Mouse (Mus musculus) thymus, adult 2 months (tissue): ENCODE data around the gene Abl1.

Source experiments
- CTCF ChIP-seq: fragments of 200-500 bp; IDR thresholded peaks from 2 replicates; pipeline ENCODE4 v1.5.1; 2012; ENCODE audit warnings: mild to moderate bottlenecking, control low read depth, low read length, moderate library complexity, borderline replicate concordance; ENCODE audit not compliant: control insufficient read depth, poor library complexity, insufficient read depth; ENCODE audit errors: extremely low read depth
- POLR2A ChIP-seq: fragments of 200-500 bp; IDR thresholded peaks from 2 replicates; pipeline ENCODE4 v1.6.1; 2012; ENCODE audit warnings: mild to moderate bottlenecking, low read length, control low read depth, moderate library complexity; ENCODE audit not compliant: control insufficient read depth, poor library complexity, insufficient read depth; ENCODE audit errors: extremely low read depth

DNA sequence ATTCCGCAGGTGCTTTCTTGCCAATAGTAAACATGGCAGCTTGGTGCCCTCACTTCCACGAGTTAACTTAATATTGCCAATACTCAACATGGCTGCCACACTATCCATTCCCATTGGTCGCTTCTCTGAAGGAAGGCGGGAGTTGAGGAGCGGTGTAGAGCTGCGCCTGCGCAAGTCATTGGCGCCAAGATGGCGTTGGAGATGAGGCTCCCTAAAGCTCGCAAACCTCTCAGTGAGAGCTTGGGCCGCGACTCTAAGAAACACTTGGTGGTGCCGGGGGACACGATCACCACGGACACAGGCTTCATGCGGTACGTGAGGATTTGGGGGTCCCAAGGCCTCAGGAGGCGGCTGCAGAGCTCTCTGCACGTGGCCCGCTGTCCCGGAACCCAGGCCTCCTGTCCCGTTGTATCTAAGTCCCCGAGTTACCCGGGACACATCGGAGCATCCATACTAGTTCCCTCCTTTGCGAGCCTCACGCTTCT lies 17.6 kb upstream of the Abl1 start, which contains the start of gene Exosc2:
- TF ChIP-seq CTCF (no peak), POLR2A (peak; percentile 85)
